Comparison of ENCODE assay signal across 8 mouse cellular contexts in the genomic region with DNA sequence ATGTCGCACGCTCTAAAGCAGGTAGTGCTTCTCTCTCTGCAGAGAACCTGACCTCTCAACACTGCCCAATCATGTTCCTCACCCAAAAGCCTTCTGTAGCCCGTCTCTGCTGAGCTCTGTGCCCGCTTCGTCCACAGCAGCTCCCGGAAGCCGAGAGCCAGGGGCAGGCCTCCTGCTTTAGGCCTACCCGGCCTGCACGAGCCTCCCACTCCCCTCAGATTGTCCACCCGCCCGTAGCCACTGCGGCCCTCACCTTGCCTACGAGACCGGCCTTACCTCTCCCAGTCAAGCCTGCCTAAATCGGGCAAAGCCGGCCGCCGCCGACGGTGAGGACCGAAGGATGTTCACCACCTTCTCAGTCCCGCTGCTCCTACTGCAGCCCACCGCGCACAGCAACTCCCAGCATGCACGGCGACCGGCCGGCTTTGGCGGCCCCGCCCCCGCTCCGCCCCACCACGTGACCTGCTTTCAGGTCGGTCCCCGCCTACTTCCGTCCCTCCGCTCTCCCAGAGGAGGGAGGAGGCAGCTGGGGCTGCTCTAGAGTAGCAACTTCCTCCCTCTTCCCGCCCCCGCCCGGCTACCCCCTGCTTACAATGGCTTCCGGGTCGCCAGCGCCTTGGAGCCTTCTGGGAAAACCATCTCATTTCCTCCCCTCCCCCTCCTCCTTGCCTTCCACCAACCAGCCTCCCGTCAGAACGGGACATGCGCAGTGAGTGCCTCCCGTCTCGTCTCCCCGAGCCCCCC. TPM values are rescaled to one million over a fixed set of nuclear protein-coding genes. Genes with fewer than 3 reads are reported as not detected.
DNase-seq lines count a peak whose midpoint lies in the region; ATAC-seq lines count a peak whose summit lies in the region.

Gene Mbd5, plus strand, starts transcription at position 668 of the 744 bp plus-strand sequence.

- peak within 1 kb of the TSS; percentile 86 for H3K4me2 ChIP-seq in heart, embryonic 14.5 days (ENCODE audit: low read length)
- peak within 1 kb of the TSS; percentile 78 for H3K4me2 ChIP-seq in liver, embryonic 13.5 days
- peak within 1 kb of the TSS; percentile 80 for H3K4me2 ChIP-seq in stomach, embryonic 16.5 days (ENCODE audit: low read depth, low read length)

- no peaks in the 10 kb centered on the region for H3K27me3 ChIP-seq in heart, embryonic 14.5 days (ENCODE audit: control insufficient read depth, insufficient read depth, low read length)
- no peaks in the 10 kb centered on the region for H3K27me3 ChIP-seq in liver, embryonic 13.5 days
- H3K27me3 ChIP-seq in stomach, embryonic 16.5 days (ENCODE audit: control insufficient read depth, insufficient read depth, low read length) = no peaks in the 10 kb centered on the region

- H3K9me3 ChIP-seq in heart, embryonic 14.5 days (ENCODE audit: control insufficient read depth, low read length) = no peaks in the 10 kb centered on the region
- H3K9me3 ChIP-seq in liver, embryonic 13.5 days (replicated peaks) = no peaks in the 10 kb centered on the region
- H3K9me3 ChIP-seq in stomach, embryonic 16.5 days (replicated peaks; ENCODE audit: control insufficient read depth, low read length) = no peaks in the 10 kb centered on the region

- ATAC-seq in CD4-positive, CD25-positive, alpha-beta regulatory T cell, adult 4 months = peak; percentile 91
- ATAC-seq in heart, embryonic 14.5 days (ENCODE audit: insufficient number of reproducible peaks, insufficient read depth, low FRiP score, low read depth) = peak; percentile 100
- peak; percentile 98 for ATAC-seq in liver, embryonic 13.5 days (ENCODE audit: low read depth)
- peak; percentile 100 for ATAC-seq in stomach, embryonic 16.5 days (ENCODE audit: insufficient read depth, low FRiP score)

- H3K4me1 ChIP-seq in heart, embryonic 14.5 days (ENCODE audit: control insufficient read depth in 2 of 2, insufficient read depth in 2 of 2, low read length in 2 of 2) = peaks cover 0 to 8% of the 10 kb centered on the region in 2 experiments; a peak in 2 of 4 replicates
- peaks cover 21% of the 10 kb centered on the region for H3K4me1 ChIP-seq in liver, embryonic 13.5 days (replicated peaks)
- H3K4me1 ChIP-seq in stomach, embryonic 16.5 days (ENCODE audit: control insufficient read depth, insufficient read depth, low read length) = peaks cover 3% of the 10 kb centered on the region

- H3K4me3 ChIP-seq in heart, embryonic 14.5 days (ENCODE audit: control insufficient read depth in 1 of 2, insufficient read depth in 1 of 2, low read depth in 1 of 2, low read length in 2 of 2) = peak within 1 kb of the TSS; percentile 85 to 97
- H3K4me3 ChIP-seq in liver, embryonic 13.5 days (replicated peaks) = peak within 1 kb of the TSS; percentile 98
- H3K4me3 ChIP-seq in stomach, embryonic 16.5 days (replicated peaks; ENCODE audit: low read length) = peak within 1 kb of the TSS; percentile 95

- under 1% methylated on average over 41 of the region's 49 CpGs for WGBS in heart, embryonic 14.5 days
- 1% methylated on average over 48 of the region's 49 CpGs for WGBS in liver, embryonic 13.5 days (ENCODE audit: insufficient replicate concordance)
- WGBS in stomach, embryonic 16.5 days = under 1% methylated on average over 48 of the region's 49 CpGs

- peak; percentile 92 for DNase-seq in c-Kit-negative CD71-positive TER-119-positive erythroid progenitor cells, embryonic 14.5 days (ENCODE audit: low read depth, low spot score)
- peak; percentile 97 for DNase-seq in fibroblast of lung, adult 2 months (ENCODE audit: low read depth)
- peak; percentile 99 for DNase-seq in kidney, postnatal 14 days
- peak; percentile 97 for DNase-seq in liver, embryonic 13.5 days
- DNase-seq in neural tube, embryonic 10.5 days (ENCODE audit: extremely low spot score, low spot score) = peak; percentile 99

- H3K9ac ChIP-seq in heart, embryonic 14.5 days (ENCODE audit: low read length) = peak within 1 kb of the TSS; percentile 96
- peak within 1 kb of the TSS; percentile 95 for H3K9ac ChIP-seq in liver, embryonic 13.5 days
- peak within 1 kb of the TSS; percentile 96 for H3K9ac ChIP-seq in stomach, embryonic 16.5 days (ENCODE audit: low read length)

- no peaks in the 10 kb centered on the region for H3K36me3 ChIP-seq in heart, embryonic 14.5 days (ENCODE audit: control insufficient read depth, insufficient read depth, low read length)
- no peaks in the 10 kb centered on the region for H3K36me3 ChIP-seq in liver, embryonic 13.5 days
- no peaks in the 10 kb centered on the region for H3K36me3 ChIP-seq in stomach, embryonic 16.5 days (ENCODE audit: control insufficient read depth, insufficient read depth, low read length)

- peak within 1 kb of the TSS; percentile 95 for H3K27ac ChIP-seq in heart, embryonic 14.5 days (replicated peaks in 1 of 2; ENCODE audit: control insufficient read depth in 1 of 2, insufficient read depth in 1 of 2, low read depth in 2 of 2, low read length in 2 of 2)
- H3K27ac ChIP-seq in liver, embryonic 13.5 days = peak within 1 kb of the TSS; percentile 91
- peak within 1 kb of the TSS; percentile 98 for H3K27ac ChIP-seq in stomach, embryonic 16.5 days (ENCODE audit: low read length)

RNA-seq across cellular contexts. Expression of gene Mbd5, which starts in this region (rescaled TPM):
- polyA plus RNA-seq in CD4-positive, CD25-positive, alpha-beta regulatory T cell, adult 4 months (2017; shearing (Covaris generic)) = 10 to 100 TPM; 25.0 to 29.3 TPM
- polyA plus RNA-seq in heart, embryonic 14.5 days (2014; fragmentation: Nextera tagmentation; extraction: Ambion mirVana) = 22.8 and 26.2 TPM in 2 replicates
- 5.5 and 6.7 TPM in 2 replicates for polyA plus RNA-seq in liver, embryonic 13.5 days (2015; fragmentation: Nextera tagmentation; extraction: Ambion mirVana)
- 26.4 and 27.5 TPM in 2 replicates for polyA plus RNA-seq in stomach, embryonic 16.5 days (2015; fragmentation: Nextera tagmentation; extraction: Ambion mirVana)

Comparison
In these comparisons a context has a peak if more than half of its experiments do, and no peak if none do; other contexts are left out.
1. Peak in every context shown above with its lines: DNase-seq, ATAC-seq, H3K4me3 ChIP-seq and H3K27ac ChIP-seq.